Mouse (Mus musculus): ENCODE results near the gene Pacrg. TPM values are rescaled to one million over a fixed set of nuclear protein-coding genes. Genes with fewer than 3 reads are reported as not detected.

Gene Pacrg
- total RNA-seq, 1 experiment from 2014 or later: 2.3 TPM

DNA sequence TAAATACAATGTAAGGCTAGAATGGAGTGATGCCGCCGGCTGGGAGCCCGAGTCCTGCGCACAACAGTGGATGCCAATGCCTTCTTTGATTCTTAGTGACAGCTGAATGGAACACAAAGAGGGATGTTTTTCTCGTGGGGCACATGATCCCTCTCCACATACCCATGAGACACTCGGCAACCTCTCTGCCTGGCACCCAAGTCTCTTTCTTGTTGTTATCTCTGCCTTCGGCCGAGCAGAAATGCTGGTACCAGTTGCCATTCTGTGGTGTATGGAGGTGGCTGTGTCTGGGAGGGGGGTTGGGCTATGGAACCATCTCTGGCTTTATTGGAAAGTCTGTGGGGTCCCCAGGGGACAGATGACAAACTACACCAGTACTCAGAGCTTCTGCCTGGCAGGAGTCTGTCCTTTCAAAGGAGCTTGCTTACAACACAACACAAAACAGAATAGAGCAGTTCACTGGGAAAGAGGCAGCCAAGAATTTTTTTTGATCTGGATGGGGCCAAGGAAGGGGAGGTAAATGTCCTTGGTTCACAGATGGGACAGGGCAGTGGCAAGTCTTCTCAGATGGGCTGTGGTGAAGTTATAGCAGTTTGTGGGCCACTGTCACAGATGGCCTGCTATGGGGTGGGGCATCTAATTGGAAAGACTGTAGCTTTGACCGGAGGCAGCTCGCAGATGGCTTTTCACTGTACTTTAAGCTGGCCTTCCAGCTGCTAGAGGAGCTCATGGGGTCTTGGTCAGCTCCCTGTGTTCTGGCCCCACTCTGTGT, 388.6 kb downstream of the Pacrg start:
- DNase-seq: no peak

GRCm38 (mm10) chr17:10449800-10450299, 390.3 kb downstream of the Pacrg start:
- DNase-seq: peak; percentile 57

DNA sequence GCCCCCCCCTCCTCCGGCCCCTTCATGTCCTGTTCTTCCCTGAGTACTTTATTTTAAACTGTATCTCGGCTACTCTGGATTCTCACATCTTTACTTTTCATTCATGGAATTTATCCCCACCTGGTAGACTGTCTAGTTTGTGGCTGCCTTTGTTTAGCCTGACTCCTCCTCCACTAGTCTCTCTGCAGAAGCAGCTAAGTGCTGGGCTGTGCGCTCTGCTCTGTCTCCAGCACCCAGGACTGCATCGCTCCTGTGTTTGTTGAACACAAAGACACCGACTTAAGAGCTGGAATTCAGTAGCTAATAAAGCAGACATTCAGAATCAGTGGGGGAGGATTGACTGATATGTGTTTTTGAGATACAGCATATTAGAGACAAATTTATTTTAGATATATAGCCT, 391.7 kb downstream of the Pacrg start:
- DNase-seq: no peak

DNA sequence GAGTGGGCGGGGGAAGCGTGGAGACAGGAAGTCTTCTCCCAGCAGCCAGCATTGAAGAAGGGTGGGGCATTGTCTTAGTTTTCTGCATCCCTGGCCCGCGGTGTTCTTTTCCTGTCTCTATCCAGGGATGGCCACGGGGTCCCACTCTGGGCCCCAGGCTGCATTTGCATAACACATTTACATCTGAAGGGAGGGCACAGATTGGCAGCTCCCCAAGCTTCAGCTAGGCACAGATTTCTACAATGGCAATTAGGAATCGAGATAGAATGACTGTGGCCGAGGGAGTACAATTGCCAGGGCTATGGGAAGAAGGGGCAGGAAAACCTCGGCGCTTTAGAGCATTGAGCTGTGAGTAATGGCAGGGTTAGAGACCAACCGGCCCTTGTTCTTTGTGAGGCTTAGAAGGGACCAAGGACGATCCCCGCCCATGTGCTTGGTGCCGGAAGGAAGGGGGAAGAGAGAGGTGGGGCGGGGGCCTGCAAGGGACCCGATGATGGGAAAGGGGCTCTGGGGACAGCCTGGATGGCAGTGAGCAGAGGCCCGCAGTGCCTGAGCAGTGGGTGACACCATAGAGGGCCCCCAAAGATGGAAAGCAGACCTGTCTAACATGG, 398.5 kb downstream of the Pacrg start:
- no peak for DNase-seq

DNA sequence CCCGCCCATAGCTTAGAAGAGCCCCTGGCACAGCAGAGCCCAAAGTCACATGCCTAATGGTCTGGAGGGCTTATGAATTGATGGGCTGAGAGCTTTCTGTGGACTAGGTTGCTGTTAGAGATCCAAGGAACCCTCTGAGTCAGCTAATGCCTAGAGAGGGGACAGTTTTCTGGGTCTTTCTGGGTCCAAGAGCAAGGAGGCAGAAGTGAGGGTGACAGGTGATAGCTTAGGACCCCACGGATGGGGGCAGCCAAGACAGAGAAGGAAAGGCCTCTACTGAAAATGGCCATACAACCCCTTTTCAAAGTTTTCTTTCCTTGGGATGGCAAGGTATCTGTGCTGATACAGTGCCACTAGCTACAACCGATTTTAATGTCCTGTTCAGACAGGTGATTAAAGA, 399.1 kb downstream of the Pacrg start:
- no peak for DNase-seq

- no peak for DNase-seq
These were observed 400.3 kb downstream of the Pacrg start for GRCm38 (mm10) chr17:10439815-10440214.

GRCm38 (mm10) chr17:10434867-10435266, 405.2 kb downstream of the Pacrg start:
- DNase-seq: no peak

DNA sequence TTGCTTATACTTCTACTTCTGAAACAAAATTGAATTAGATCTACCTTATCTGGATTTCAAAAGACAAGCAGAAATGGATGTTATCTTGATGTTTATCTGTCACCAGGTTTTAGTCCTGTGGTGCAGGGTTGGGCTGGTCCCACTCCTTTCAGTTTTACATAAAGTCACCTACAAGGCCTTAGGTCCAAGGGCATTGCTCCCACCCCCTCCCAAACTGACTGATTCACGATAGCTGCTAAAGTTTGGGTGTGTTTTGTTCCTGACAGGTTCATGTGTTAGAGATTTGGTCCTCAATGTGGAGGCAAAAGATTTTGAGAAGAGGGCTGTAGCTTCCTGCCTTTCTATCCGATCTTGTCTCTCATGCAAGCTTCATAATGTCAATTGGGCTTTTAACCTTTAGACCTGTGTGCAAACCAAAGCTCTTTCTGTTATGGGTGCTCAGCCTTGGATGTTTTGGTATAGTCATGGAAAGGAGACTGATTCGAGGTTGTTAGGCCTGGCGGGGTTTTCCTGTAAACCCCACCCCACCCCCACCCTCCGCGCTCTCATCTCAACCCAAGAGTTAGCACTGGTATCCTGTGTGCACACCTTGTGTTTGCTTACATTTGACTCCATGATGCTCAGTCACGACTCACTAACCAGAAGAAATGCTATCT, 407.5 kb downstream of the Pacrg start:
- DNase-seq: no peak

- DNase-seq: no peak
These were observed 408.1 kb downstream of the Pacrg start for GRCm38 (mm10) chr17:10431849-10432524.

DNA sequence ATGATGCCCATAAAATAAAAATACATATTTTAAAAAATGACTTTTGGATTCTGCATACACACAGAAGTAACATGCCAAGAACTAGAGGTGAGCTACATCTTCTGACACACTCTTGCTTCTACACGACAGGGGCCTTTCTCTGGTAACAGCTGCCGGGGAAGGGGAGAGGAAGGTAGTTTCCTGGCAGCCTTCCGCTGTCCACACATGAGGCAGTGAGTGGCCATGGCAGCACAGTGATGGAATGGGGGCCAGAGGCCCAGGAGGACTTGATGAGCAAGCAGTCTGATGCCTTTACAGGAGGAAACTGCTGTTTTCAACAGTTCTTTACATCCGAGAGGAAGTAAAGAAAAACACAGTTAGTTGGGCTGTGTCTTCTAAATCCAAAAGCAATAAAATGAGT, 409.3 kb downstream of the Pacrg start:
- DNase-seq: no peak

GRCm38 (mm10) chr17:10429406-10429805, 410.7 kb downstream of the Pacrg start:
- DNase-seq: no peak

DNA sequence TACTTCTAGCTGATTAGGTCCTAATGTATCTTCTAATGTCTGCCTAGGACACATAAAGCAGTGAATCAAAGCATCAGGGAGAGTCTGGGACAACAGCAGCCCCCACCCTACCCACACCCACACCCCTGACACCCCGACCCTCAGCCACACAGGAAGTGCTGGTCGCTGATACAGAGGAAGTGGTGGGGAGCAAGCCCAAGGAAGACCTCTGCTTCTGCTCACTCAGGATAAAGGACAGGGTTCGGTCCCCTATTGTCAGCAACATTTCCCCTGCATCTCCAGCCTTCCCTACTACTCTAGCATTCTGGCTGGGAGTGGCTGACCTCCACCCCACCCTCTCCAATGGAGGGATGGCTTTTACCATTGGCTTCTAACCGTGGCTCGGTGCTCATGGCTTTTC, 414.8 kb downstream of the Pacrg start:
- DNase-seq: no peak

DNA sequence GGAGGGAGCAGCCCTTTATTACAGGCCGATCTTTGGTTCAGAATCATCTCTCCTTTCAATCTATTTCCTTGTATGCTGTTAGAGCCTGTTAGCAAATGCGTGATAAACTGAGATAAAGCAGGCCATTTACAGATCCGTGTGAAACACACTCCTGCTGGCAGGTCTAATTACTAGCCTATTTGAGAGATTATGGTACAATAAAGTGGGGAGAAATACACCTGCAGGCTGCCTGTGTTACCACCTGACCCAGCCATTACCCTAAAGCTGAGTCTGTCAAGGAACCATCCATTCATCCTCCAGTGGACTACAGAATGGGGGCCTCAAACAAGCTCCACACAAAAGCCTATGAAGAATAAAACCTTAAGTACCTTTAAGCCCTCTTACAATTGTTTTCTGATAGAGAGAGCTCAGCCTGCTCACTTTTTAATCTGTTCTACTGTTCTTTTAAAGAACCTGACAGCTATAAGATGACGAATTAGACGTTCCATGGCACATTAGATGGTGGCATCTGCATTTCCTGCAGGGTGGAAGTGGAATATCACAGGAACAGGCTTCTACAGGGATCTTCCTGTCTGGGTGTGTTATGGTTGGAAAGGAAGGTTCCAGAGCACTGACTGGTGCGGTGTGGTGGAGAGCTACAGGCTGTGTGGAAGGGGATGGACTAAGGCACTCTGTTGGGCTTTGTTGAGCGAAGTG, 422.4 kb downstream of the Pacrg start:
- DNase-seq: no peak

DNA sequence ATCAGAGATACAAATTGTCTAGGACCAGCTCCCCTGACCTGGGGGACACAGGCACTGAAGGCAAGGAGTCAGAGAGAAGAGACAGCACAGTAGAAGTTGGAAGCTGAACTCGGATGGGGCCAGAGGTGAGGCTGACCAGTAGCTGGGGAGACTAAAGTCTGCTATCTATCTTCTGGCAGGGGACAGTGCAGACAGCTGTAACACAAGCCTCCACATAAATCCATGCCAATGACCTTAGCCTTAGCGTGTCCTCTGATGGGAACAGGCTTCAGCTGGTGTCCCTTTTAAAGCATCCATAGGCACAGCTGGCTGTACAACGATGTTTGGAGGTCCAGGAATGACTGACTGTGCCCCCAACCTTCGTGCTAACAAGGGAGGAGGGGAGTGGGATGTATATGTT, 423.1 kb downstream of the Pacrg start:
- DNase-seq: no peak

DNA sequence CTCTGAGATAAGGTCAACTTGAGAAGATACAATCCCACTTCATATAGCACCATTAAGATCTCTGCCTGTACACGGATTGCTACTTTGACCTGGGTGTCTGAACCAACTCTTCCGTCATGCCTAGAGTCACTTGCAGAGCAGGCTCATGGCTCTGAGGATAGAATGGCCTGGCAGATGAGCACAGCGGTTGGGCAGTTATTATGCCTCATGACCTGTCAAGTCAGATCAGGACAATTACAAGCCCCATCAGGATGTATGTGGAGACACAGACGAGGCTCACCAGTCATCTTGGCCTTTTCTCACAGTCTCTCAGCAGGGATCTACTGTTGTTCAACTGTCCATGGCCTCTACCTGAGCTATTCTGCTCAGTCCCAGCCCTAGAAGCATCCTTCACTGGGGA, 424.0 kb downstream of the Pacrg start:
- DNase-seq: no peak

- DNase-seq: no peak
These were observed 425.7 kb downstream of the Pacrg start for GRCm38 (mm10) chr17:10414383-10414782.

DNA sequence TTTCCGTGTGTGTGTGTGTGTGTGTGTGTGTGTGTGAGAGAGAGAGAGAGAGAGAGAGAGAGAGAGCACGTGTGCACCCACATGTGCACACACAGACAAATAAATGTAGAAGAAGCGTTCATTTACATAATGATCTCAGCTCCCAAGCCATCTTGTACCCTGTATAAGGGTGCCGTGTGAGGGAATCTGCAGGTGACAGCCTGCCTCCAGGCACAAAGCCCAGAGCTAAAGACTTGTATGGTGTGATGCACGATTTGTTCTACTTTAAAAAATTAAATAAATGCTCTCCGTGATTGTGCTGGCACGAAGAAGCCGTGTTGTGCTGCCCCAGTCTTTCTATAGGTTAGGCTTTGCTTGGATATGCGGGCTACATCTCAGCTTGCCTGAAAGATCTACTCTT, 426.2 kb downstream of the Pacrg start:
- no peak for DNase-seq

- no peak for DNase-seq
These were observed 429.3 kb downstream of the Pacrg start for GRCm38 (mm10) chr17:10410597-10411476.

DNA sequence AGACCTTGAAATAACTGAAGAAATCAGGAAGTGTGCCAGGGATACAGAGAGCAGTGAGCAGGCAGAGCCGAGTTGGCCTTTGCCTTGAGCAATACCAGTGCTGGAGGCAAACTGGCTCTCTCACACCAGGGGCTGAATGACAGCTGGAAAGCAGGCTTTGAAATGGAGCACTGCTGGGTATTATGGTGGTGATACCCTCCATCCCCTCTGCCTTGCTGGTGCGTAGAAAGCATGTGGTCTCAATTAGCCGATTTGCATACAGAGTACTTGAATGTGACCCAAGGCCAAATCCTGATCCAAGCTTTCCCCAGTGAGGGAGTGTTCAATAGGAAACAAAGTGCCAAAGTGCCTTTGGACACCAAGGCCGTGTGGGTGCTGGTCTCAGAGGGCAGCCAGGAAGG, 431.4 kb downstream of the Pacrg start:
- peak; percentile 56 for DNase-seq

DNA sequence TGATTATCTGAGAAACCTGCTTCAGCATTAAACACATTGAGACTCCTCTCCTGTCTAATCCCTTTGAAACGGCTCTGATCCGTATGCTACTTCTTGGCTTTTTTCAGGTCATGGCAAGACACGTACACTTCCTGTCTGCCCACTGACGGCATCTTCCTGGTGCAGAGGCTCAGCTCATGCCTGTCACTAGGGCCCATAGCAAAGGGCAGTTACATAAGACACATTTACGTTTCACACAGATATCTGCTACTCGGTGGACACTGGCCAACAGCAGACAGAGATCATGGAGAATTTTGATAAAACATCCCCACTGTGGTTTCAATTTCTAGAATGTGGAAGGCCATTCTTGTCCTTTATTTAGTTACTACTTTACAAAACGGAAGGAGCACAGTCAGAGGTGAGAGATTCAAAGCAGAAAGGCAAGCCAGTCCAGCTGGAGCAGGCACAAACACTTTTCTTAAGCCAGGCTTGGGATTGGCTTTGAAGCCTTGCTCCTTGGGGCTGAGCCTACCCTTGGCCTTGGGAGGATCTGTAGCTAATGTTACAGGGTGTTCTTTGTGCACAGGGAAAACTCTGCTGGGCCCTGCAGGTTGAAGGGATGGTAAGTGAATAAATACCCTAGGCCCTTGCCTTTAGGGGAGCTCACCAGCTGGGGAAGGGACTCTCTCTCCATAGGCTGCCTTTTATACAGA, 432.9 kb downstream of the Pacrg start:
- peak; percentile 21 for DNase-seq

- DNase-seq: no peak
These were observed 433.8 kb downstream of the Pacrg start for GRCm38 (mm10) chr17:10406311-10406710.

All from adrenal gland, postnatal 14 days (tissue).